Mouse (Mus musculus) forebrain, postnatal 0 days (tissue): ENCODE measurements around the gene Slc26a3. TPM values are rescaled to one million over a fixed set of nuclear protein-coding genes. Genes with fewer than 3 reads are reported as not detected.

ENCODE experiments used
- ATAC-seq: fragments of 200-750 bp; cut with Nextera tagmentation; 2 replicates; pipeline ENCODE4 v1.8.0; 2017; ENCODE audit warnings: mild to moderate bottlenecking, moderate library complexity
- DNase-seq: peaks from one replicate; pipeline ENCODE4 v3.0.0-alpha.2; 2015
- H3K27ac ChIP-seq: fragments of 300-500 bp; sonication (generic); 2 replicates; pipeline ENCODE4 v1.5.1; 2014; ENCODE audit warnings: low read depth, mild to moderate bottlenecking, antibody characterized with exemption, low read length, moderate library complexity, mixed read lengths
- H3K27me3 ChIP-seq: fragments of 300-500 bp; sonication (generic); 2 replicates; pipeline ENCODE4 v1.6.1; 2014; ENCODE audit warnings: mild to moderate bottlenecking, low read length, mixed read lengths; ENCODE audit not compliant: insufficient read depth
- H3K36me3 ChIP-seq: fragments of 300-500 bp; sonication (generic); 2 replicates; pipeline ENCODE4 v1.6.1; 2014; ENCODE audit warnings: mild to moderate bottlenecking, moderate library complexity; ENCODE audit not compliant: insufficient read depth
- H3K4me1 ChIP-seq: fragments of 300-500 bp; sonication (generic); 2 replicates; pipeline ENCODE4 v1.6.1; 2014; ENCODE audit warnings: antibody characterized with exemption; ENCODE audit not compliant: insufficient read depth
- H3K4me2 ChIP-seq: fragments of 300-500 bp; sonication (generic); 2 replicates; pipeline ENCODE4 v1.6.1; 2014; ENCODE audit warnings: low read depth, mild to moderate bottlenecking, moderate library complexity
- H3K4me3 ChIP-seq: fragments of 300-500 bp; sonication (generic); 2 replicates; pipeline ENCODE4 v1.5.1; 2014; ENCODE audit warnings: low read depth, low read length, mixed read lengths
- H3K9ac ChIP-seq: fragments of 300-500 bp; sonication (generic); 2 replicates; pipeline ENCODE4 v1.6.1; 2014; ENCODE audit warnings: mild to moderate bottlenecking
- H3K9me3 ChIP-seq: fragments of 300-500 bp; sonication (generic); 2 replicates; pipeline ENCODE4 v1.6.1; 2016; ENCODE audit warnings: low read length
- CTCF ChIP-seq: sonication (generic); IDR thresholded peaks from 2 replicates; pipeline ENCODE4 v1.5.1; 2016; ENCODE audit warnings: antibody characterized with exemption, control low read depth, low read depth
- WGBS: fragments of 180-500 bp; shearing (Covaris S2); extraction: QIAGEN DNeasy Blood & Tissue Kit; methylation state at CpG from one replicate; pipeline ENCODE4 v1.1.7; 2014; 5-methylcytosine and 5-hydroxymethylcytosine counted together
- polyA plus RNA-seq: library from polyadenylated mRNA; unstranded; fragments of >200 nt; fragmentation: Nextera tagmentation; extraction: Ambion mirVana; gene quantifications from 2 replicates; pipeline ENCODE4 v1.2.1, GENCODE M21; 2015
- total RNA-seq: library from RNA; depleted of rRNA; stranded (reverse); fragments of >200 nt; gene quantifications from 2 replicates; pipeline ENCODE4 v1.2.3, GENCODE M21; 2014; rRNA removed

Slc26a3 gene
- 0.46 TPM in 1 of 2 replicates, not detected in the other for total RNA-seq
- 0.14 TPM in 1 of 2 replicates, not detected in the other for polyA plus RNA-seq

- Histone ChIP-seq H3K4me2 (no peak within 1 kb of the TSS), H3K4me3 (no peak within 1 kb of the TSS), H3K36me3 (no peaks in the 10 kb centered on the region), H3K4me1 (no peaks in the 10 kb centered on the region), H3K27me3 (no peaks in the 10 kb centered on the region), H3K9me3 (no peaks in the 10 kb centered on the region), H3K27ac (no peak within 1 kb of the TSS), H3K9ac (no peak within 1 kb of the TSS)
- WGBS: 83% methylated on average over 3 of the region's 3 CpGs
- TF ChIP-seq CTCF: no peak
- DNase-seq: no peak
- ATAC-seq: no peak
These were observed at the start of gene Slc26a3 for GRCm38 (mm10) chr12:31390571-31390970. TSS of gene Slc26a3 (plus strand) at chr12:31390871.

GRCm38 (mm10) chr12:31350191-31350943 lies 40.3 kb upstream of the Slc26a3 start:
- ATAC-seq: no peak
- H3K9me3 ChIP-seq: no peaks in the 10 kb centered on the region
- H3K27ac ChIP-seq: no peak overlapping the region; the same call in 1 of the 2 replicates
- H3K36me3 ChIP-seq: peaks cover 10% of the 10 kb centered on the region; the same call in 1 of the 2 replicates
- H3K4me3 ChIP-seq: peak overlapping the region; percentile 97
- H3K4me2 ChIP-seq: peak overlapping the region; percentile 80
- TF ChIP-seq CTCF: no peak
- peaks cover 4% of the 10 kb centered on the region for H3K4me1 ChIP-seq
- no peak for DNase-seq
- no peaks in the 10 kb centered on the region for H3K27me3 ChIP-seq
- peak overlapping the region; percentile 91 for H3K9ac ChIP-seq
- 26% methylated on average over 15 of the region's 15 CpGs for WGBS

- WGBS: 5% methylated on average over 66 of the region's 66 CpGs
- ATAC-seq: peak; percentile 100
- Histone ChIP-seq H3K9ac (peak within 1 kb of the TSS; percentile 91), H3K4me3 (peak within 1 kb of the TSS; percentile 97), H3K4me1 (peaks cover 4% of the 10 kb centered on the region), H3K27ac (peak within 1 kb of the TSS; percentile 78), H3K27me3 (no peaks in the 10 kb centered on the region), H3K4me2 (peak within 1 kb of the TSS; percentile 80), H3K9me3 (no peaks in the 10 kb centered on the region), H3K36me3 (peaks cover 10% of the 10 kb centered on the region; the same call in 1 of the 2 replicates)
- TF ChIP-seq CTCF: 0 out of 2 replicates have a peak, but pooled peaks have one; percentile 8
- peak; percentile 98 for DNase-seq
These were observed 39.4 kb upstream of the Slc26a3 start, which contains the start of gene Dld for GRCm38 (mm10) chr12:31350944-31351928. TSS of gene Dld (minus strand) at chr12:31351453.

- DNase-seq (no peak), ATAC-seq (no peak)
- Histone ChIP-seq H3K27ac (no peak overlapping the region), H3K9ac (no peak overlapping the region), H3K36me3 (no peaks in the 10 kb centered on the region), H3K4me1 (no peaks in the 10 kb centered on the region), H3K27me3 (no peaks in the 10 kb centered on the region), H3K9me3 (no peaks in the 10 kb centered on the region), H3K4me3 (no peak overlapping the region), H3K4me2 (no peak overlapping the region)
- no peak for TF ChIP-seq CTCF
- WGBS: 40% methylated on average over 3 of the region's 3 CpGs
These were observed 24.2 kb upstream of the Slc26a3 start for GRCm38 (mm10) chr12:31366428-31366827.

- no peak overlapping the region for H3K4me3 ChIP-seq
- ATAC-seq (no peak), DNase-seq (no peak)
- no peak for TF ChIP-seq CTCF
- no peak overlapping the region for H3K9ac ChIP-seq
- H3K9me3 ChIP-seq: no peaks in the 10 kb centered on the region
- no peak overlapping the region for H3K27ac ChIP-seq
- no peaks in the 10 kb centered on the region for H3K4me1 ChIP-seq
- H3K4me2 ChIP-seq: no peak overlapping the region
- 79% methylated on average over 5 of the region's 5 CpGs for WGBS
- H3K27me3 ChIP-seq: no peaks in the 10 kb centered on the region
- no peaks in the 10 kb centered on the region for H3K36me3 ChIP-seq
These were observed 22.9 kb upstream of the Slc26a3 start for GRCm38 (mm10) chr12:31367721-31368120.

GRCm38 (mm10) chr12:31369118-31369517 lies 21.6 kb upstream of the Slc26a3 start:
- no peaks in the 10 kb centered on the region for H3K36me3 ChIP-seq
- ATAC-seq: no peak
- no peak overlapping the region for H3K27ac ChIP-seq
- DNase-seq: no peak
- no peak overlapping the region for H3K4me2 ChIP-seq
- 94% methylated on average over 1 of the region's 1 CpGs for WGBS
- H3K9ac ChIP-seq: no peak overlapping the region
- no peak overlapping the region for H3K4me3 ChIP-seq
- H3K4me1 ChIP-seq: no peaks in the 10 kb centered on the region
- H3K9me3 ChIP-seq: no peaks in the 10 kb centered on the region
- H3K27me3 ChIP-seq: no peaks in the 10 kb centered on the region
- TF ChIP-seq CTCF: no peak
